Mouse (Mus musculus): ENCODE measurements around the gene Ocel1.
A peak's percentile ranks its signal among the peaks of the same experiment; 100 is the strongest.
"Not testable (repeated sequence)": the region's sequence is repeated elsewhere in the genome, so short reads cannot be mapped to it uniquely, and the experiment has no call there.

The Ocel1 gene

DNA sequence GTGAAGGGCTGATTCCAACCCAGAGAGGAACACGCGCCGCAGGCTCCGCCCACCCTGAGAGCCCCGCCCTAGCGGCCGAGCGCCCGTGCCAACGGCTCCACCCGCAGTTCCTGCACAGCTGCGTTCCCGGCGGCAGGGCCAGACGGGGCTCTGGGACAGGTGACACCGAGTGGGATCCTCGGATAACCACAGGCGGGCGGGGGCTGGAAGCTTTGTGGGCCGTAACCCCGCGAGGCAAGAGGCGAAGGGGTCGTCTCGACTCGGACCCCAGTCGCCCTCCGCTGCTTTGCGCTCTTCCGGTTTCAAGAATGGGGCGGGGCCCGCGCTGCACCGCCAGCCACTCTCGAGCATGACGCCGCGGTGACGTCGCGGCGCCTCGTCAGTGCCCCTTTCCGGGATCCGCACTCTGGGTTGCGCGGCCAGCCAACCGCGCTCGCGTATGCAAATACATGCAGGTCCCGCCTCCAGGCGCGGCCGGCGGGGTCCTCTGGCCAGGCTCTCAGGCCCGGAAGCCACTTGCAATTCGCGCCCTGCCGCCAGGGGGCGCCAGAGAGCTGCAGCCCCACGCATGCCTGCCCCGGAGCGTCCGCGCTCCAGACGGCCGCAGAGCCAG, at the start of gene Ocel1:
TSS of gene Ocel1 (plus strand) at position 63 of the 613 bp plus-strand sequence.
- peak; percentile 97 for DNase-seq (ENCODE audit: low spot score)

DNA sequence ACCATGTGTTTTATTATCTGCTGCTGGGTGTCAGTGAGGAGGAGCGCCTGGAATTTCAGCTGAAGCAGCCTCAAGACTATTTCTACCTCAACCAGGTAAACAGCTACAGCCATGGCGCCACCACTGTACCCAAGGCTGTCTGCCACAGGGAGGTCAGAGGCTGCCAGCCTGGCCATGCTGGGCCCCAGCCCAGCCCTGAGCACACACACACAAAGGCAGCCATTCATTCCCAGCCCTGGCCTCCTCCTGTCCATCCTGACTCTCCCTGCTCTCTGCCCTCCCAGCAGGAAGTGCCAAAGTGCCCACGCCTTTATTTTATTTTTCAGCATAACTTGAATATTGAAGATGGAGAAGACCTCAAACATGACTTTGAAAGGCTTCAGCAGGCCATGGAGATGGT, 48.2 kb upstream of the Ocel1 start:
- DNase-seq (ENCODE audit: low spot score), result no peak

DNA sequence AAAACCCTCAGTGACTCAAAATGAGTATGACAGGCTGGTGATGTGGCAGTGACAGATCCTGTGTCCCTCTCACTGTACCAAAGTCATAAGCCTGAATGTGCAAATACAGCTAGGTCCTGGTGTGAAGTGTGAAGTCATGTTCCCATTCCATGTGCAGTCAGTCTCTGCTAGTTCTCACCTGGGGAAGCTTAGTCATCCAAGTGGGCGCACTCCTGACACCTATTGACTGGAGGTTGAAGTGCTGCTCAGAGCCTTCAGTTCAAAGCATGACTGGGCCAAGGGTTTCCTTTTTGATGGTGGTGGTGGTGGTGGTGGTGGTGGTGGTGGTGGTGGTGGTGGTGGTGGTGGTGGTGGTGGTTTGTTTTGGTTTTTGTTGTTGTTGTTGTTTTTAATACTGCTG, 46.2 kb upstream of the Ocel1 start:
- DNase-seq (ENCODE audit: low spot score), result peak; percentile 8

DNA sequence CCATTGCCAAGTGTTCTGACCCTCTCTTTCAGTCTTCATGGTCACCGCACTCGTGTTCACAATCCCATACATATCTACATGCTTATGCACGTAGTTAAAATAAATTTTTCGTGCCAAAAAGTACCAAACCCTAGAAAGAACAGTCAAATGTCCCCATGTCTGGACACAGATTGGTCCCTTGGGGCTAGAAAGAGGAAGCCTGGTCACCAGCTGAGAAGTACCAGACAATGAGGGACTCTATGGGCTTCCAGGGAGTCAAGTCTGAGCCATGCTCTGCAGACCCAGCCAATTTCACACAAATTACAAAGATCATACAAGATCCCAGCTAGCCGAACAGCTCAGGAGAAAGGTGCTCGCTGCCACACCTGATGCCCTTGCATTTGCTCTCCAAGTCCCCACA, 33.3 kb upstream of the Ocel1 start:
- DNase-seq (ENCODE audit: low spot score), result not testable (repeated sequence)

DNA sequence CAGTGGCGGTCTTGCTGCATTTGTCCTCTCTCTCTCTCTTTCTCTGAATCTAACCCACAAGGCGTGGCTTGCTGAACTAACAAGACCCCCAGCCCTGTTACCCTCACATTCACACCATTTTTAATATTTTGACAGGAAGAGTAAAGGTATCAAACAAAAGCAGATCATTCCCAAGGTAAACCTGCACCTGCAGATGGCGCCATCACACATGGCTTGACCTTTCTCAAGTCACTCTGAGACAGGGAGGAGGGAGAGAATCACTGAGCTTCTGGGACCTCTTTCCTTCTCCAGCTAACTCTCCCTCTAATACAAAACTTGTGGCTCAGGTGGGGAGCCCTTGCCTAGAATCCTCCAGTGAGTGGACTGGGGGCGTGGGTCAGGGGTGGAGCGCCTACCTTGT, 30.5 kb upstream of the Ocel1 start:
- DNase-seq (ENCODE audit: low spot score), result peak; percentile 71

DNA sequence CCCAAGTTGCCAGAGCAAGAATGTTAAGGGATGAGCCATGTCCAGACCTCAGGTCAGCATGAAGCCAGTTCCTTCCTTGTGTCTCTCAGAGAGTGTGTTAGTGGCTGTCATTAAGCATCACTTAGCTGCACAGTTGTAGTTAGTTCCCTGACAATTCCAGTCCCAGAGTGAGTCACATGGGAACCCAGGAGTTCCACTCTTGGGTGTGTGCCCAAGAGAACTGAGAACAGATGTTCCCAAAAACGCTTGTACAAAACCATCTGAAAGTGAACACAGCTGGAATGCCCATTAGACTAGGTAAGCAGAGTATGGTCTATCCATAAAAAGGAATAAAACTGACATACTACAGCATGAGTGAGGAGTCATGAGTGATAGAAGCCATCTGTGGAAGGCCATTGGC, 24.5 kb upstream of the Ocel1 start:
- DNase-seq (ENCODE audit: low spot score), result no peak

DNA sequence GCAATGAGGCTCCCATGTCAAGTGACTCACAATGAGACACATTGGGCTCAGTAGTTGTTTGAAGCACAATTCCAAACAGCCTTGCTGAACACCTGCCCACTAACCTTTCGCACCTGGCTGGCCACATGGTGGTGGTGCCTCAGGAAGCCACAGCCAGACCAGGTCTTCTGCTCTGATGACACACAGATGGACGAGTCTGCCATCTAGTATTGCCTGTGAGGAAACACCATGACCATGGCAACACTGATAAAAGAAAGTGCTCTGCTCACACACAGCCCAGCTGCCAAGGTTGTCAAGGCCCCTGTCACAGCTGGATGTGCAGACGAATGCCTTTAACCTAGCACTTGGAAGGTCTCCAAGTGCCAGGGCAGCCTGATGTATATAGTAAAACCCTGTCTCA, 20.0 kb upstream of the Ocel1 start:
- DNase-seq (ENCODE audit: low spot score), result no peak

DNA sequence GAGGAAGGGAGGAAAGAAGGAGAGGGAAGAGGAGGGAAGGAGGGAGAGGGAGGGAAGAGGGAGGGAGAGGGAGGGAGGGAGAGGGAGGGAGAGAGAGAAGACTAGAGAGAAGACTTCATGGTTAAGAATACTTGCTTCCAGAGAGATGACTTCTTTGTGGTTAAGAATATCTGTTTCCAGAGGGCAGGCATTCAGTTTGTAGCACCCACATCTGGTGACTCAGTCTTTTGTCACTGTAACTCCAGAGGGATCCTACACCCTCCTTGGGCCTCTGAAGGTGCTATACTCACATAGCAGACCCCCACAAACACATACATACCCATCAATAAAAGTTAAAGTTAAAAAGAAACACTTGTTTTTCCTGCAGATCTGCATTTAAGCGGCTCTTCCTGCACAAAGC, 19.6 kb upstream of the Ocel1 start:
- no peak for DNase-seq (ENCODE audit: low spot score)

DNA sequence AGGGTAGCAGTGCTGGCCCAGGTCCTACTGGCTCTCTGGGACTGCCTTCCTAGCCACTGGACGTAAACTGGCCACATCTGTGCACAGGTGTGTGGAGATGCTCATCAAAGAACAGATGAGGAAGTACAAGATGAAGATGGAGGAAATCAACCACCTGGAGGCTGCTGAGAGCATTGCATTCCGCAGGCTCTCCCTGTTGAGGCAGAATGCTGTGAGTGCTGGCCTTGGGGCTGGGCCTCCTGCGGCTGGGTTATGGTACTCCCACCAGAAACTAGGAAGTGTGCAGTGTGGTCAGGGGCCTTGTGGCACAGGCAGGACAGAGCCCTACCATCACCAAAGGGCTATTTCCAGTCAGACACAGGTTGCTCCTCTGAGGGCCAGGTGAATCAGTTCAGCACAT, 13.1 kb upstream of the Ocel1 start:
- no peak for DNase-seq (ENCODE audit: low spot score)

DNA sequence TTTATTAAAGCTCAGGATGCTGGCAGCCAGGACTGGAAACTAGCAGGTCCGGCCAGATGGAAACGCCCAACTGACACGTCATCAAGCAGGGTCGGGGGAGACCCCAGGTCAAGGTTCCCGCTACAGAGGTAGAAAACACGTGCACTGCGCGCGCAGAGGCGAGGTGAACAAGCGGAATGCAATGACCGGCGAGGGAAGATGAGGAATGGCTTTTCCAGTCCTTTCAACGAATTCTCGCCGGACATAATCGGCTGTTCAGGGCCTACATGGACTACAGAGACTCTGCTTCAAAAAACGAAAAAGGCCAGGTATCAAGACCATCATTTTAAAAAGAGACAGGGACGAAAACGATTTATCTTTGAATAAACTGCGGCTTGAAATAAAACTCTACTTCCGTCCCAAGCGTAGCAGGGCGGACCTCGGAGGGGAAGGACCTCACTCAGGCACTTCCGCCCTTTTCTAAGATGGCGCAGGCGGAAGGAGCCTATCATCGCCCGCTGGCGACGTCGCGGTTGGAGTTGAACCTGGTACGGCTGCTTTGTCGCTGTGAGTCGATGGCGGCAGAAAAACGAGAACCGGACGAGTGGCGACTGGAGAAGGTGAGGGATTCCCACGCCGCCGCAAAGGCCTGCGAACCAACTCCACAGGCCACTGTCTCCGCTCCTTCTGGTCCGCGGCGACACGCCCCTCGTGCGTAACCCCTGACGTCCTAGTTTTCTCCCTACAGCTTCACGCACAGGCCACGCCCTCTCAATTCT, 4.1 kb upstream of the Ocel1 start, which contains the start of gene Use1:
TSS of gene Use1 (plus strand) at position 78 of the 758 bp plus-strand sequence.
- peak; percentile 89 for DNase-seq (ENCODE audit: low spot score)

DNA sequence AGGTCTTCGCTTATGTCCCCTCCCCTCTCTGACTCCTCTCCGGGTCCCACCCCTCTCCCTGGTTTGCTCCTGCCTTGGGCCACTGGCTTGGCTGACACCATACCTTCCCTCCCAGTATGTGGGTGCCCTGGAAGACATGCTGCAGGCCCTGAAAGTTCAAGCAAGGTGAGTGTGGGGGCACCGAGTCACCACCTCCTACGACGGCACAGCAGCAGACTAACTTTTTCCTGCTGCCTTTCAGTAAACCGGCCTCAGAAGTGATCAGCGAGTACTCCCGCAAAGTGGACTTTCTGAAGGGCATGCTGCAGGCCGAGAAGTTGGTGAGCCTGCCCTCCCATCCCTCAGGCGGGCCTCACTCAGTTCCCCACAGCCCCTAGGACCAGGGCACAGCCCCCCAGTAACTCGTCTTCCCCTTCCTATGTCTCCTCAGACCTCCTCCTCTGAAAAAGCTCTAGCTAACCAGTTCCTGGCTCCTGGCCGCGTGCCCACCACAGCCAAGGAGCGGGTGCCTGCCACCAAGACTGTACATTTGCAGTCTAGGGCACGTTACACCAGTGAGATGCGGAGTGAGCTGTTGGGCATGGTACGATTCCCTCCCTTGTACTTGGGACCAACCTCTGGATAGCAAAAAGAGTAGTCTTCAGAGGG, 3.4 kb upstream of the Ocel1 start:
- no peak for DNase-seq (ENCODE audit: low spot score)

DNA sequence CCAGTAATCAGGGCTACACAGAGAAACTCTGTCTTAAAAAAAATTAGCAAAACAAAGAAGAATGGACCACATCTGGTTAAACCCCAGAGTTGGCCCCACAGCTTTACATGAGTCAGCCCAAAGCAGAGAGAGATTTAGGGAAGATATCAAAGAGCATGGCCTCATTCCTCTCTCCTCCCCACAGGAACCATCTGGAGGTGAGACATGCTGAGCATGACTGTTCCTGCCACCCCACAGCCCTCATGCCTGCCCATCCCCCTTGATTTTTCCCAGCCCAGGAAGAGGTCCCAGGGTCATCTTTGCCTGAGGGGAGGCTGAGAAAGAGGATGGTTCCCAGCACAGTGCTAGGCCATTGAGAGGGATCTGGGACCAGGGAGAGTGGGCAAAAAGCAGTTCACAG, 2.7 kb upstream of the Ocel1 start:
- DNase-seq (ENCODE audit: low spot score), result no peak

DNA sequence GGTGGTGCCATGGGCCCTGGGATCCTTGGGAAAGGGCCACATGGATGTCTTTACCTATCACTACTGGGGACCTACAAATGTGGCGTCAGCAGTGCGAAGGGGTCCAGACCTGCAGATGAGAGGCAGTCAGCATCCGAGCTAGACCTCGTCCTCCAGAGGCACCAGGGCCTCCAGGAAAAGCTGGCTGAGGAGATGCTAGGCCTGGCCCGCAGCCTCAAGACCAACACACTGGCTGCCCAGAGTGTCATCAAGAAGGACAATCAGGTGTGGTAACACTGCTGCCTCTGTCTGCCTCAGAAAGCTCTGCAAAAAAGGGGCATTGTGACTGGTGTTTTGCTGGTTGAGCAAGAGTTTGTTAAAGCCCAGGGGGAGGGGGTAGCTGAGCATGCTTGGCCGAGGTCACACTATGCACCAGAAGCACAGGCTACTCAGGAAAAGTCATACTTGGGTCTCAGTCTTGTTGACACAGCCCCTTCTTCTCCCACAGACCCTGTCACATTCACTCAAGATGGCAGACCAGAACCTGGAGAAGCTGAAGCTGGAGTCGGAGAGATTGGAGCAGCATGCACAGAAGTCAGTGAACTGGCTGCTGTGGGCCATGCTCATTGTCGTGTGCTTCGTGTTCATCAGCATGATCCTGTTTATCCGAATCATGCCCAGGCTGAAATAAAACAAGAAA, 1.9 kb upstream of the Ocel1 start:
- no peak for DNase-seq (ENCODE audit: low spot score)

DNA sequence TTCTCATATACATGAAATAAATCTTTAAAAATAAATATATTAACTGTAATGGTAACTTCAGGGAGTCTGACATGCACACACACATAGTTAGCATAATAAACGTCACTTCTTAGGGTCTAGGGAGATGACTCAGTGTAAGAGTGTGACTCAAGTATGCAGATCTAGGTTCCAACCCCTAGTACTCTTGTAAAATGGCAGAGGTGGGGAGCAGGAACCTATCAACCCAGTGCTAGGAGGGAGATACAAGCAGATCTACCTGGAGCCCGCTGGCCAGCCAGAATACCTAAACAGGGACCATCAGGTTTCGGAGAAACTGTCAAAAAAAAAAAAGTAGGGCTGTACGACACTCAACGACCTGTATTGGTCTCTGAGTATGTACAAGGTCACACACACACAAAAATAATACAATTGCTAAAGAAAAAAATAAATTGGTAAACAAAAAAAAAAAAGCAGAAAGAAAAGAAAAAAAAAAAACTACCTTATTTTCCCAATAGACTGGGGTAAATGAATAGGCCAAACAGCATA, 325 bp upstream of the Ocel1 start:
- no peak for DNase-seq (ENCODE audit: low spot score)

DNA sequence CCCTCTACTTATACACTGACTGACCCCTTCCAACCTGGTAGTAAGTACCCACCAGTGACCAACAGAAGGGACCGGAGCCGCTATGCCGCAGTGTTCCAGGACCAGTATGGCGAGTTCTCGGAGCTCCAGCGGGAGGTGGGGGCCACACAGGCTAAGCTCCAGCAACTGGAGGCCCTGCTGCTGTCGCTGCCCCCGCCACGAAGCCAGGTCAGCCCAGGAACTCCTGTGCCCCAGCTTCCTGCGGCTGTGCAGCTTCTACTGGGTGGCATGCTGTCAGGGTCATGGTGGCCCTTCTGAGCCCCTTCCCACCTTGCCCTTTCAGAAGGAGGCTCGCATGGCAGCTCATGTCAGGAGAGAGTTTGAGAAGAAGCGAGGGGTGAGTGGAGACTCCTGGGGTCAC, 1.3 kb downstream of the Ocel1 start:
- DNase-seq (ENCODE audit: low spot score), result no peak

DNA sequence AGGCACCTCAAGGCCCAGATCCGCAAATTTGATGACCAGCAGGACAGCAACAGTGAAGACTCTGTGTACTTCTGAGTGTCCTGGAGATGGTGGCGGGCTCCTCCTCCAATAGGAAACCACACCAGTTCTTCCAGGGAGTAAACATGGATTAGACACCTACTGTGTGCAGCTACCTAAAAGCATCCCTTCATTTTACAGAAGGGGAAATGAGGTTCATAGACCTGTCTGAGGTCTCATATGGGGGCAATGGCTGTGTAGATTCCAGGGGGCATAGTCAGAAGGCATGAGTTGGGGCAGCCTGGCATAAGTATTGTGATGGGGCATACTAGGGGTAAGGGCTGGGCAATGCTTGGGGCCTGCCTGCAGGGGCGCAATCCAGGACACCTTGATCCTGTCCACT, 1.9 kb downstream of the Ocel1 start:
- DNase-seq (ENCODE audit: low spot score), result no peak

DNA sequence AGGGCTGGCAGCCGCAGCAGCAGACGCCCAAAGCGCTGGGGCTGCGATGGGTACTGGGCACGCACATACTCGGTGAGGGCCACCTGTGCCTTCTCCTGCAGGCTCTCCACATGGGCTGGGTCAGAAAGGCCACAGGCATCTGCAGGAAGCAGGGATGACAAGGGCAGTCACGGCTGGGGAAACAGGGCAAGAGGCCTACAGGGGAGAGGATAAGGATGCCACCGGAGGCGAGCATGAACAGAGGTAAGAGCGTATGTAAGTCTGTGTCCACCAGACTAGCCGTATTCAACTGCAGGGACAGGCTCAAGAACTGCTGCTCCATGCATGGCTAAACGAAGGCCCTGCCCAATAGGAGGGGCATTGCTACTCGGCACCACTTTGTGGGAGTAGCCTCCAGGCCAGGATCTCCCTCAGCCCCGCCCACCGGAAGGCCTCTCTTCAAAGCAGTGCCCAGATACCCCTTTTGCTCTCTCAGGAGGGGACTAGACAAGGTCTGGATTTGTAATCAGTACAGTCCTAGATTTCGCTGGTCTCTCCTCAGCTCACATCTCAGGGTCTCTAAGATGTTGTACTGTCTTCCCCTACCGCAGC, 3.6 kb downstream of the Ocel1 start:
- no peak for DNase-seq (ENCODE audit: low spot score)

DNA sequence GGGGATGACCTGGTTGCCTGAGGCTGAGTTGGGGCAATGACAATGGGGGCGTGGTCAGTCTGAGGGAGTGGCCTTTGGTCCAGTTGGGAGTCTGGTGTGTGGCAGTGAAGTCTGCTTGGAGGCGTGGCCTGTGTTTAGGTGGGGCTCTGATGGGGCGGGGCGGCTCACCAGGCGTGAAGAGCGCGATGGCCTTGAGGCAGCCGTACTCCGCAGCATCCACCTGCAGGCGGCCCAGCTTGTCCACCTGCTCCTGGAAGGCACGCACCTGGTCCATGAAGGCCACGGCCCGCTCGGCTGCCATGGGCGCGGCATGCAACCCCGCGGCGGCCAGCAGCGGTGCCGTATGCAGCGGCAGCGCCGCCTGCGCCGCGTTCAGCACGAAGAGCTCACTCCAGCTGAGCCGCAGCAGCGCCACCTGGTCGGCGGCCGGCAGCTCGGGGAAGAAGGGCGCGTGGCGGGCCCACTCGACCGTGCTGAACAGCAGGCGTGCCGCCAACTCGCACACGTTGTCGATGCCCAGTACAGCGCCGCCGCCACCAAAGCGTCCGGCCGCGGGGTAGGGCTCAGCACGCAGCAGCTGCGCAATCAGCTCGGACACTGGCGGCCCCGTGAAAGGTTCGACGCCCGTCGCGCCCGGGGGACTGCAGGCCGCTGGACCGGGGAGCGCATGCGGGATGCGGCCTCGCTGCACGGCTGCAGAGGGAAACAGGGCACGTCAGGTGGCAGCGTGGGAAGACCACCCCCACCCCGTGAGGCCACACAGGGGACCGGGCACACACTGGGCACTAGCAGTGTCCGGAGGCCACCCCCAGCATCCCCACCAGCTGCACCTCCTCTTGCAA, 4.7 kb downstream of the Ocel1 start:
- DNase-seq (ENCODE audit: low spot score), result peak; percentile 75

DNA sequence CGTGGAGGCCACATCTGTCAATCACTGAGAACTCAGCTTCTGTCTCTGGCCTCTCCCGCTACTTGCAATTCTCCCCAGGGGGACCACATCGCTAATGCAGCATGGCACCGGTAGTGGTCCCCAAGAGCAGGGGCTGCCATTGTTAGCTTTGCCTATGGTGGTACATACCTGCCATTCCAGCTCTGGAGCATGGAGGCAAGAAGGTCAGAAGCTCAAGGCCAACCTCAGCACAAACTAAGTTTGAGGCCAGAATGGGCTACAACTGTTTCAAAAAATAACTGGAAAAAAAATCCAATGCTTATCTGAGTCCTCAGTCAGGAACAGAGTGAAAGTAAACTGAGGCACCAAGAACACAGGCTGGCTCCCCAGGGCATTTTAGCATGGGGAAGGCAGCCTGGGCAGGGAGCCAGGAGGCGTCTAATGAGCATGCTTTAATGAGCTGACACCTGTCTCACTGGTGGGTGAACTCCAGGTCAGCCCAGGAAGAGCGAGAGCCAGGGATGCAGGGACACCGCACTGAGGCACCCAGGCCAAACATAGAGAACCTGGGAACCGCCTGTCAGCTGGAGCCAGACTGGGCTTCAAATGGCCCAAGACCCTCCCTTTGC, 5.4 kb downstream of the Ocel1 start:
- DNase-seq (ENCODE audit: low spot score), result peak; percentile 37

DNA sequence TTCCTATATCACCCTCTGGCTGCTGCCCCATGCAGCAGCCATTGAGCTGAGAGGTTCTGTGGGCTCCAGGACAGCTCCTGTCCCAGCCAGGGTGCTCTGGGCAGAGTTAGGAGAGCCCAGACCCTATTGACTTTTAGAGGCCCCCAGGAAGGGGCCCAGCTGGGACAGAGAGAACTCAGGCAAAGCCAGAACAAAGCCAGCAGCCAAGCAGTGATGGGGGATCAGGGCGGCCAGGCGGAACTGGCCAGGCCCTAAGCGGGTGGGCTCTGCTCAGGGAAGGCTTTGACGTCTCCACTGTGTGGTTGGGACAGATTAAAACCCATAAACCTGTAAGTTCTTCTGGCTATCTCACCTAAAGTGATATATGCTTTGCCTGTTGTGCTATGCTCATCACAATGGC, 7.9 kb downstream of the Ocel1 start:
- no peak for DNase-seq (ENCODE audit: low spot score)

Data from retina, embryonic 14.5 days (tissue).